Mouse (Mus musculus) CH12.LX (cell line): Measurements from ENCODE around the gene Tagln3. TPM values are rescaled to one million over a fixed set of nuclear protein-coding genes. Genes with fewer than 3 reads are reported as not detected.

ENCODE experiments used
- DNase-seq: peaks from one replicate; pipeline ENCODE4 v3.0.0-alpha.2; 2013; ENCODE audit errors: extremely low read depth
- H3K27ac ChIP-seq: 2 replicates; pipeline ENCODE4 v1.5.1; 2012; ENCODE audit warnings: low read depth, mild to moderate bottlenecking, control low read depth, moderate library complexity; ENCODE audit not compliant: insufficient read depth
- H3K27me3 ChIP-seq: replicated peaks from 2 replicates; pipeline ENCODE3; 2012; ENCODE audit warnings: inconsistent platforms
- H3K36me3 ChIP-seq, 2 experiments: replicated peaks in 1 of 2; 2 replicates each; pipeline versions ENCODE3 to v1.6.1; 2012; ENCODE audit warnings: inconsistent platforms in 1 of 2, low read length in 1 of 2, mild to moderate bottlenecking in 1 of 2, mixed read lengths in 1 of 2, moderate library complexity in 1 of 2; ENCODE audit not compliant: control insufficient read depth in 1 of 2, insufficient read depth in 1 of 2
- H3K4me1 ChIP-seq, 2 experiments: 2 replicates each; pipeline ENCODE4 v1.6.1; 2012; ENCODE audit warnings: inconsistent platforms in 1 of 2, moderate library complexity in 1 of 2; ENCODE audit not compliant: insufficient read depth in 2 of 2, control insufficient read depth in 1 of 2
- H3K4me2 ChIP-seq: 2 replicates; pipeline ENCODE4 v1.6.1; 2012; ENCODE audit warnings: low read depth, mild to moderate bottlenecking, control low read depth; ENCODE audit not compliant: poor library complexity, insufficient read depth, severe bottlenecking
- H3K4me3 ChIP-seq, 3 experiments: fragments of 150-350 bp in 1 of 3; sonication (generic) in 1 of 3; replicated peaks in 1 of 3; 2 replicates each; pipeline versions ENCODE3 to v1.5.1; 2011 to 2012; ENCODE audit warnings: low read depth in 2 of 3, low read length in 2 of 3, mild to moderate bottlenecking in 2 of 3, moderate library complexity in 2 of 3, control low read depth in 1 of 3, improper control_type of control experiment in 1 of 3, inconsistent platforms in 1 of 3, mixed read lengths in 1 of 3; ENCODE audit not compliant: poor library complexity in 1 of 3
- H3K79me2 ChIP-seq: replicated peaks from 2 replicates; pipeline ENCODE4 v1.6.1; 2012; ENCODE audit warnings: mild to moderate bottlenecking, moderate library complexity; ENCODE audit not compliant: control insufficient read depth, poor library complexity, insufficient read depth, severe bottlenecking; ENCODE audit errors: extremely low read depth
- H3K9ac ChIP-seq: 2 replicates; pipeline ENCODE4 v1.6.1; 2012; ENCODE audit warnings: low read depth, mild to moderate bottlenecking, control low read depth, moderate library complexity; ENCODE audit not compliant: insufficient read depth
- H3K9me3 ChIP-seq: replicated peaks from 2 replicates; pipeline ENCODE3; 2012; ENCODE audit warnings: low read length, inconsistent platforms, mixed read lengths
- EP300 ChIP-seq: IDR thresholded peaks from 2 replicates; pipeline ENCODE4 v1.6.1; 2011; ENCODE audit warnings: low read length, improper control_type of control experiment
- ETS1 ChIP-seq: conservative IDR thresholded peaks from 2 replicates; pipeline ENCODE4 v1.6.1; 2012; ENCODE audit warnings: low read depth, mild to moderate bottlenecking, inconsistent platforms, low read length, improper control_type of control experiment, moderate library complexity
- IRF4 ChIP-seq: IDR thresholded peaks from 2 replicates; pipeline ENCODE4 v1.6.1; 2014; ENCODE audit warnings: low read depth, mild to moderate bottlenecking, inconsistent platforms, low read length, improper control_type of control experiment
- JUND ChIP-seq: conservative IDR thresholded peaks from 2 replicates; pipeline ENCODE4 v1.6.1; 2011; ENCODE audit warnings: low read depth, low read length, improper control_type of control experiment
- MAFK ChIP-seq: IDR thresholded peaks from 2 replicates; pipeline ENCODE4 v1.6.1; 2011; ENCODE audit warnings: low read length, improper control_type of control experiment; ENCODE audit not compliant: insufficient replicate concordance
- MAZ ChIP-seq: IDR thresholded peaks from 2 replicates; pipeline ENCODE4 v1.6.1; 2012; ENCODE audit warnings: low read depth, mild to moderate bottlenecking, inconsistent platforms, low read length, improper control_type of control experiment, moderate library complexity
- MEF2A ChIP-seq: IDR thresholded peaks from 2 replicates; pipeline ENCODE4 v1.6.1; 2014; ENCODE audit warnings: low read depth, mild to moderate bottlenecking, inconsistent platforms, low read length, improper control_type of control experiment, borderline replicate concordance
- MXI1 ChIP-seq: IDR thresholded peaks from 2 replicates; pipeline ENCODE4 v1.6.1; 2011; ENCODE audit warnings: mild to moderate bottlenecking, low read depth, low read length, improper control_type of control experiment
- PAX5 ChIP-seq: IDR thresholded peaks from 2 replicates; pipeline ENCODE4 v1.6.1; 2012; ENCODE audit warnings: low read length, inconsistent platforms, mixed read lengths
- POLR2A ChIP-seq: IDR thresholded peaks from 2 replicates; pipeline ENCODE4 v1.6.1; 2011; ENCODE audit warnings: low read depth, mild to moderate bottlenecking, improper control_type of control experiment, low read length
- RAD21 ChIP-seq: IDR thresholded peaks from 2 replicates; pipeline ENCODE4 v1.6.1; 2011; ENCODE audit warnings: low read depth, mild to moderate bottlenecking, low read length, improper control_type of control experiment, moderate library complexity
- RCOR1 ChIP-seq: conservative IDR thresholded peaks from 2 replicates; pipeline ENCODE4 v1.6.1; 2012; ENCODE audit warnings: low read depth, mild to moderate bottlenecking, inconsistent platforms, low read length, improper control_type of control experiment
- SIN3A ChIP-seq: IDR thresholded peaks from 2 replicates; pipeline ENCODE4 v1.6.1; 2012; ENCODE audit warnings: low read length, improper control_type of control experiment, inconsistent platforms
- SMC3 ChIP-seq: IDR thresholded peaks from 2 replicates; pipeline ENCODE4 v1.6.1; 2011; ENCODE audit warnings: low read depth, low read length, improper control_type of control experiment
- TBP ChIP-seq: conservative IDR thresholded peaks from 2 replicates; pipeline ENCODE4 v1.6.1; 2011; ENCODE audit warnings: low read depth, low read length, improper control_type of control experiment
- TCF12 ChIP-seq: IDR thresholded peaks from 2 replicates; pipeline ENCODE4 v1.6.1; 2014; ENCODE audit warnings: low read depth, mild to moderate bottlenecking, inconsistent platforms, low read length, improper control_type of control experiment
- UBTF ChIP-seq: IDR thresholded peaks from 2 replicates; pipeline ENCODE4 v1.6.1; 2012; ENCODE audit warnings: low read depth, mild to moderate bottlenecking, inconsistent platforms, low read length, improper control_type of control experiment, moderate library complexity
- USF1 ChIP-seq: IDR thresholded peaks from 2 replicates; pipeline ENCODE4 v1.6.1; 2014; ENCODE audit warnings: low read depth, mild to moderate bottlenecking, inconsistent platforms, low read length, improper control_type of control experiment
- USF2 ChIP-seq: conservative IDR thresholded peaks from 2 replicates; pipeline ENCODE4 v1.6.1; 2011; ENCODE audit warnings: low read depth, low read length, improper control_type of control experiment
- ZC3H11A ChIP-seq: IDR thresholded peaks from 2 replicates; pipeline ENCODE4 v1.6.1; 2012; ENCODE audit warnings: low read depth, mild to moderate bottlenecking, inconsistent platforms, low read length, improper control_type of control experiment
- ZMIZ1 ChIP-seq: IDR thresholded peaks from 2 replicates; pipeline ENCODE4 v1.6.1; 2012; ENCODE audit warnings: low read depth, mild to moderate bottlenecking, inconsistent platforms, low read length, improper control_type of control experiment
- dilution Hi-C: fragments of 300-500 bp; cut with MboI; formaldehyde crosslinking; loops from 2 replicates; pipeline ENCODE4 v1.14.3; 2020; ENCODE audit warnings: low sequenced_read_pairs; ENCODE audit not compliant: extremely low pct_unique_long_range_greater_than_20kb, extremely low pct_ligation_motif_present
- in situ Hi-C: fragments of 300-500 bp; cut with MboI; formaldehyde crosslinking; loops from 3 replicates; pipeline ENCODE4 v1.14.3; 2019; ENCODE audit warnings: low sequenced_read_pairs, low pct_ligation_motif_present, low pct_unique_long_range_greater_than_20kb, mixed read lengths
- polyA plus RNA-seq: library from polyadenylated mRNA; unstranded; fragments of >175 nt; gene quantifications from 2 replicates; pipeline ENCODE4 v1.2.1, GENCODE M21; 2012; ENCODE audit warnings: low read depth; ENCODE audit not compliant: insufficient read length
- total RNA-seq, 2 experiments: library from RNA; depleted of rRNA; stranded (reverse); fragments of 300-350 nt in 1 of 2; fragments of >200 nt in 1 of 2; gene quantifications; 2 replicates each; pipeline ENCODE4 v1.2.3; 2012 to 2014

Tagln3 gene
- total and polyA plus RNA-seq, 3 experiments: 0.17 to 0.69 (median 0.19) TPM

GRCm38 (mm10) chr16:45765801-45766494 is 41.5 kb upstream of the Tagln3 start:
- H3K9me3 ChIP-seq: no peaks in the 10 kb centered on the region
- no peak overlapping the region for H3K4me2 ChIP-seq
- H3K4me1 ChIP-seq: peaks cover 2 to 3% of the 10 kb centered on the region in 2 experiments; a peak in 3 of 4 replicates
- TF ChIP-seq UBTF (no peak), ETS1 (no peak), USF2 (no peak), TBP (no peak)
- H3K36me3 ChIP-seq: no peaks in the 10 kb centered on the region
- no peak for DNase-seq
- H3K9ac ChIP-seq: no peak overlapping the region
- in situ Hi-C loops (no loop called here), dilution Hi-C loops (no loop called here)
- H3K27ac ChIP-seq: no peak overlapping the region
- no peaks in the 10 kb centered on the region for H3K27me3 ChIP-seq
- no peaks in the 10 kb centered on the region for H3K79me2 ChIP-seq
- H3K4me3 ChIP-seq: no peak overlapping the region

DNA sequence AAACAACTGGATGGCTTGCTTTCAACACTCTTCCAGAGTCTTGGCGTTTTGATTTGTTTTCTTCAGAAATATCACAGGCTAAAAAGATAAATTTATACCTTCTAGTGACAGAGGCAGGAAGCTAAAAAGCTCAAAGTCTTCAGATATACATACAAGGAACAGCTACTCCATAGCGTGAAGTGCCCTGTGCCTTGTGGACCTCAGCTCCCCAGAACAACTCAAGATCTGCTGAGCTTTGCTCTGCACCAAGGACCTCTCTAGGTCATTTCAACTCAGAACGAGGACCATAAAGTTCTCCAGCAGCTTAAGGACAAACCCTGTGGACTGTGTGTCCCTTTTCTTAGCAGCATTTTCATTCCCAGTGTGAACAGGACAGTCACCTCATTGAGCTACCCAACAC is 40.7 kb upstream of the Tagln3 start:
- no peaks in the 10 kb centered on the region for H3K36me3 ChIP-seq
- H3K9ac ChIP-seq: no peak overlapping the region
- no peaks in the 10 kb centered on the region for H3K27me3 ChIP-seq
- peaks cover 2 to 3% of the 10 kb centered on the region in 2 experiments; a peak in 3 of 4 replicates for H3K4me1 ChIP-seq
- no peak overlapping the region for H3K4me3 ChIP-seq
- no peak for DNase-seq
- TF ChIP-seq USF2: no peak
- TF ChIP-seq MXI1: no peak
- TF ChIP-seq SIN3A: 0 out of 2 replicates have a peak, but pooled peaks have one; percentile 22
- dilution Hi-C loops (no loop called here), in situ Hi-C loops (no loop called here)
- H3K4me2 ChIP-seq: no peak overlapping the region
- H3K79me2 ChIP-seq: no peaks in the 10 kb centered on the region
- no peak overlapping the region for H3K27ac ChIP-seq
- H3K9me3 ChIP-seq: no peaks in the 10 kb centered on the region

DNA sequence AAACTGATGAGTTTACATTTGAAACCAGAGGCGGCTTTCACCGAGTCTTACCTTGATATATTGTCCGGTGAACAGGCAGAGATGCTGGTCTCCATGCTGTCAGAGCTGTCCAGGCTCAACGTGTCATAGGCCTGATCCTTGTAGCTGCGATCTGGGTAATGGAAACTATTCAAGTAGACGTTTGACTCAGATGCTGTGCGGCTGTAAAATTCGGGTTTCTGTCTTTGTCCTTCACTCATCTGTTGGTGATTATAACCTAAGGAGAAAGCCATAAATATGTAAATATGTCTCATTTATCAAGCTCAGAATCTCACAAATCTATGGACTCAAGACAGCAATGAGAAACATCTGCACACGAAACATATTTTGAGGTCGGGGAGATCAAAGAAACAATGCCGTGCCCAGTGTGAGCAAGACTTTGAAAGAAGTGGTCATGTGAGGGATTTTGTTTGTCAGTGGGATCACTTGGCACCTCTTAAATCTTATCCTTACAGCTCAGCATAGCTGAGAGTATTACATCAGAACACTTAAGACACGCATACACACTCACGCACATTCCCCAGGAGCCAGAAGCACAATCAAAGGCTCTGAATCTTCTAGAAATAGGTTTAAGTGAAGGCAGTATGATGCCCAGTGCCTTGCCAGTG is 38.6 kb upstream of the Tagln3 start:
- no peaks in the 10 kb centered on the region for H3K36me3 ChIP-seq
- peaks cover 2 to 4% of the 10 kb centered on the region in 2 experiments for H3K4me1 ChIP-seq
- no peaks in the 10 kb centered on the region for H3K27me3 ChIP-seq
- H3K4me2 ChIP-seq: no peak overlapping the region
- H3K79me2 ChIP-seq: no peaks in the 10 kb centered on the region
- dilution Hi-C loops: no loop called here
- no peak for DNase-seq
- TF ChIP-seq UBTF (no peak), USF1 (no peak), IRF4 (no peak), RCOR1 (no peak), SMC3 (no peak), PAX5 (no peak), MAFK (no peak), TCF12 (no peak), JUND (no peak), MAZ (no peak), POLR2A (no peak), SIN3A (no peak), ZC3H11A (no peak), EP300 (no peak), RAD21 (no peak), MXI1 (no peak), MEF2A (no peak), ZMIZ1 (no peak)
- in situ Hi-C loops: no loop called here
- H3K9ac ChIP-seq: no peak overlapping the region
- H3K9me3 ChIP-seq: no peaks in the 10 kb centered on the region
- H3K4me3 ChIP-seq: no peak overlapping the region
- H3K27ac ChIP-seq: no peak overlapping the region
